Mouse (Mus musculus): ENCODE results near the gene Prokr1. TPM values are rescaled to one million over a fixed set of nuclear protein-coding genes. Genes with fewer than 3 reads are reported as not detected.
"Not testable (repeated sequence)": the region's sequence is repeated elsewhere in the genome, so short reads cannot be mapped to it uniquely, and the experiment has no call there.

Prokr1 gene
- total and polyA plus RNA-seq, 2 experiments from 2014 or later = 0.11 to 1.7 TPM

- H3K27me3 ChIP-seq (ENCODE audit: control insufficient read depth, insufficient read depth, low read length) = peaks cover 15% of the 10 kb centered on the region; the same call in 1 of the 2 replicates
- no peaks in the 10 kb centered on the region for H3K9me3 ChIP-seq (replicated peaks; ENCODE audit: control insufficient read depth, low read length)
- no peak overlapping the region for H3K4me3 ChIP-seq (ENCODE audit: low read depth, low read length)
- H3K4me2 ChIP-seq (ENCODE audit: low read depth, low read length) = no peak overlapping the region
- peaks cover 11% of the 10 kb centered on the region for H3K4me1 ChIP-seq (ENCODE audit: control insufficient read depth, insufficient read depth)
- TF ChIP-seq EP300 (IDR thresholded peaks at IDR 0.05; ENCODE audit: low read depth) (no peak), CTCF (IDR thresholded peaks at IDR 0.05; ENCODE audit: low read depth) (no peak)
- H3K9ac ChIP-seq (replicated peaks; ENCODE audit: low read depth, low read length) = no peak overlapping the region
- peak; percentile 34 for DNase-seq (ENCODE audit: low spot score)
- H3K27ac ChIP-seq (ENCODE audit: low read depth) = 0 out of 2 replicates have a peak overlapping the region, but pooled peaks have one; percentile 7
- WGBS = 11% methylated on average over 6 of the region's 6 CpGs
- H3K36me3 ChIP-seq (replicated peaks; ENCODE audit: control insufficient read depth, insufficient read depth, low read length) = no peaks in the 10 kb centered on the region
- ATAC-seq (ENCODE audit: insufficient read depth, low read depth) = peak; percentile 83
Measured at GRCm38 (mm10) chr6:87582456-87582855, 8.1 kb downstream of the Prokr1 start.

- Histone ChIP-seq H3K4me3 (ENCODE audit: low read depth, low read length) (no peak overlapping the region), H3K9ac (replicated peaks; ENCODE audit: low read depth, low read length) (no peak overlapping the region), H3K4me1 (ENCODE audit: control insufficient read depth, insufficient read depth) (peaks cover 11% of the 10 kb centered on the region), H3K27ac (ENCODE audit: low read depth) (no peak overlapping the region), H3K36me3 (replicated peaks; ENCODE audit: control insufficient read depth, insufficient read depth, low read length) (no peaks in the 10 kb centered on the region), H3K27me3 (ENCODE audit: control insufficient read depth, insufficient read depth, low read length) (peaks cover 9% of the 10 kb centered on the region; the same call in 1 of the 2 replicates), H3K4me2 (ENCODE audit: low read depth, low read length) (no peak overlapping the region), H3K9me3 (replicated peaks; ENCODE audit: control insufficient read depth, low read length) (no peaks in the 10 kb centered on the region)
- ATAC-seq (ENCODE audit: insufficient read depth, low read depth) = no peak
- no peak for DNase-seq (ENCODE audit: low spot score)
- no peak for TF ChIP-seq CTCF (IDR thresholded peaks at IDR 0.05; ENCODE audit: low read depth)
- TF ChIP-seq EP300 (IDR thresholded peaks at IDR 0.05; ENCODE audit: low read depth) = no peak
- WGBS = 85% methylated on average over 18 of the region's 18 CpGs
Measured at GRCm38 (mm10) chr6:87581581-87581980, 9.0 kb downstream of the Prokr1 start.

GRCm38 (mm10) chr6:87581071-87581470, 9.5 kb downstream of the Prokr1 start:
- no peaks in the 10 kb centered on the region for H3K9me3 ChIP-seq (replicated peaks; ENCODE audit: control insufficient read depth, low read length)
- H3K4me1 ChIP-seq (ENCODE audit: control insufficient read depth, insufficient read depth) = peaks cover 11% of the 10 kb centered on the region
- TF ChIP-seq EP300 (IDR thresholded peaks at IDR 0.05; ENCODE audit: low read depth) (no peak), CTCF (IDR thresholded peaks at IDR 0.05; ENCODE audit: low read depth) (no peak)
- no peak overlapping the region for H3K27ac ChIP-seq (ENCODE audit: low read depth)
- DNase-seq (ENCODE audit: low spot score) (no peak), ATAC-seq (ENCODE audit: insufficient read depth, low read depth) (no peak)
- H3K36me3 ChIP-seq (replicated peaks; ENCODE audit: control insufficient read depth, insufficient read depth, low read length) = no peaks in the 10 kb centered on the region
- no peak overlapping the region for H3K4me3 ChIP-seq (ENCODE audit: low read depth, low read length)
- H3K9ac ChIP-seq (replicated peaks; ENCODE audit: low read depth, low read length) = no peak overlapping the region
- H3K4me2 ChIP-seq (ENCODE audit: low read depth, low read length) = no peak overlapping the region
- peaks cover 7% of the 10 kb centered on the region; the same call in 1 of the 2 replicates for H3K27me3 ChIP-seq (ENCODE audit: control insufficient read depth, insufficient read depth, low read length)
- 85% methylated on average over 15 of the region's 15 CpGs for WGBS

GRCm38 (mm10) chr6:87578247-87578646, 12.3 kb downstream of the Prokr1 start:
- TF ChIP-seq EP300 (IDR thresholded peaks at IDR 0.05; ENCODE audit: low read depth) (no peak), CTCF (IDR thresholded peaks at IDR 0.05; ENCODE audit: low read depth) (peak; percentile 43; the same call in 1 of the 2 replicates)
- WGBS = 28% methylated on average over 9 of the region's 9 CpGs
- Histone ChIP-seq H3K4me1 (ENCODE audit: control insufficient read depth, insufficient read depth) (peaks cover 9% of the 10 kb centered on the region), H3K9me3 (replicated peaks; ENCODE audit: control insufficient read depth, low read length) (no peaks in the 10 kb centered on the region), H3K36me3 (replicated peaks; ENCODE audit: control insufficient read depth, insufficient read depth, low read length) (no peaks in the 10 kb centered on the region), H3K4me3 (ENCODE audit: low read depth, low read length) (no peak overlapping the region), H3K27me3 (ENCODE audit: control insufficient read depth, insufficient read depth, low read length) (no peaks in the 10 kb centered on the region), H3K4me2 (ENCODE audit: low read depth, low read length) (no peak overlapping the region), H3K27ac (ENCODE audit: low read depth) (no peak overlapping the region), H3K9ac (replicated peaks; ENCODE audit: low read depth, low read length) (no peak overlapping the region)
- DNase-seq (ENCODE audit: low spot score) = peak; percentile 24
- no peak for ATAC-seq (ENCODE audit: insufficient read depth, low read depth)

- ATAC-seq (ENCODE audit: insufficient read depth, low read depth) (no peak), DNase-seq (ENCODE audit: low spot score) (no peak)
- Histone ChIP-seq H3K4me3 (ENCODE audit: low read depth, low read length) (no peak overlapping the region), H3K27ac (ENCODE audit: low read depth) (no peak overlapping the region), H3K36me3 (replicated peaks; ENCODE audit: control insufficient read depth, insufficient read depth, low read length) (no peaks in the 10 kb centered on the region), H3K9me3 (replicated peaks; ENCODE audit: control insufficient read depth, low read length) (no peaks in the 10 kb centered on the region), H3K27me3 (ENCODE audit: control insufficient read depth, insufficient read depth, low read length) (no peaks in the 10 kb centered on the region), H3K4me1 (ENCODE audit: control insufficient read depth, insufficient read depth) (no peaks in the 10 kb centered on the region), H3K9ac (replicated peaks; ENCODE audit: low read depth, low read length) (no peak overlapping the region), H3K4me2 (ENCODE audit: low read depth, low read length) (no peak overlapping the region)
- WGBS = 24% methylated on average over 4 of the region's 4 CpGs
- TF ChIP-seq CTCF (IDR thresholded peaks at IDR 0.05; ENCODE audit: low read depth) = no peak
- no peak for TF ChIP-seq EP300 (IDR thresholded peaks at IDR 0.05; ENCODE audit: low read depth)
Measured at GRCm38 (mm10) chr6:87576648-87577330, 13.8 kb downstream of the Prokr1 start.

- not testable (repeated sequence) for H3K4me3 ChIP-seq (ENCODE audit: low read depth, low read length); H3K36me3 ChIP-seq (replicated peaks; ENCODE audit: control insufficient read depth, insufficient read depth, low read length); H3K9me3 ChIP-seq (replicated peaks; ENCODE audit: control insufficient read depth, low read length); H3K27me3 ChIP-seq (ENCODE audit: control insufficient read depth, insufficient read depth, low read length); H3K4me2 ChIP-seq (ENCODE audit: low read depth, low read length); DNase-seq (ENCODE audit: low spot score); H3K4me1 ChIP-seq (ENCODE audit: control insufficient read depth, insufficient read depth); H3K9ac ChIP-seq (replicated peaks; ENCODE audit: low read depth, low read length); H3K27ac ChIP-seq (ENCODE audit: low read depth); ATAC-seq (ENCODE audit: insufficient read depth, low read depth)
Measured at GRCm38 (mm10) chr6:87571863-87572262, 18.7 kb downstream of the Prokr1 start.

Measured in heart, postnatal 0 days (tissue).